Mouse (Mus musculus) embryonic facial prominence, embryonic 15.5 days (tissue): ENCODE measurements around the gene Prdm8. TPM values are rescaled to one million over a fixed set of nuclear protein-coding genes. Genes with fewer than 3 reads are reported as not detected.

Experiments
- ATAC-seq: fragments of 200-750 bp; cut with Nextera tagmentation; 2 replicates; pipeline ENCODE4 v1.8.0; 2017; ENCODE audit warnings: low read depth, moderate TSS enrichment; ENCODE audit not compliant: insufficient number of reproducible peaks, low FRiP score, low TSS enrichment
- H3K27ac ChIP-seq: fragments of 300-500 bp; sonication (generic); replicated peaks from 2 replicates; pipeline ENCODE4 v1.5.1; 2015; ENCODE audit warnings: mild to moderate bottlenecking, inconsistent platforms
- H3K27me3 ChIP-seq: fragments of 300-500 bp; sonication (generic); 2 replicates; pipeline ENCODE4 v1.6.1; 2015; ENCODE audit warnings: inconsistent platforms
- H3K36me3 ChIP-seq: fragments of 300-500 bp; sonication (generic); 2 replicates; pipeline ENCODE4 v1.6.1; 2015; ENCODE audit warnings: mild to moderate bottlenecking, inconsistent platforms
- H3K4me1 ChIP-seq: fragments of 300-500 bp; sonication (generic); 2 replicates; pipeline ENCODE4 v1.6.1; 2015; ENCODE audit warnings: inconsistent platforms
- H3K4me2 ChIP-seq: fragments of 300-500 bp; sonication (generic); replicated peaks from 2 replicates; pipeline ENCODE4 v1.6.1; 2015; ENCODE audit warnings: mild to moderate bottlenecking, inconsistent platforms
- H3K4me3 ChIP-seq: fragments of 300-500 bp; sonication (generic); replicated peaks from 2 replicates; pipeline ENCODE4 v1.5.1; 2015; ENCODE audit warnings: mild to moderate bottlenecking, inconsistent platforms
- H3K9ac ChIP-seq: fragments of 300-500 bp; sonication (generic); 2 replicates; pipeline ENCODE4 v1.6.1; 2015; ENCODE audit warnings: inconsistent platforms
- H3K9me3 ChIP-seq: fragments of 300-500 bp; sonication (generic); replicated peaks from 2 replicates; pipeline ENCODE4 v1.6.1; 2016; ENCODE audit warnings: inconsistent platforms
- WGBS: fragments of 180-500 bp; shearing (Covaris S2); methylation state at CpG from one replicate; pipeline ENCODE4 v1.1.7; 2015; 5-methylcytosine and 5-hydroxymethylcytosine counted together
- polyA plus RNA-seq: library from polyadenylated mRNA; unstranded; fragments of >200 nt; fragmentation: Nextera tagmentation; extraction: Ambion mirVana; gene quantifications from 2 replicates; pipeline ENCODE4 v1.2.1, GENCODE M21; 2015

Prdm8 gene
- polyA plus RNA-seq, 1 experiment from 2014 or later: 0.19 TPM

- no peak overlapping the region for H3K9ac ChIP-seq
- H3K27ac ChIP-seq: no peak overlapping the region
- no peak for ATAC-seq
- 75% methylated on average over 2 of the region's 2 CpGs for WGBS
- no peaks in the 10 kb centered on the region for H3K4me1 ChIP-seq
- H3K4me2 ChIP-seq: no peak overlapping the region
- H3K4me3 ChIP-seq: no peak overlapping the region
- no peaks in the 10 kb centered on the region for H3K36me3 ChIP-seq
- no peaks in the 10 kb centered on the region; the same call in 1 of the 2 replicates for H3K27me3 ChIP-seq
- no peaks in the 10 kb centered on the region for H3K9me3 ChIP-seq
These were observed 59.7 kb downstream of the Prdm8 start for GRCm38 (mm10) chr5:98226710-98227109.

GRCm38 (mm10) chr5:98229456-98229855, 62.5 kb downstream of the Prdm8 start:
- WGBS: 79% methylated on average over 6 of the region's 6 CpGs
- no peak overlapping the region for H3K27ac ChIP-seq
- ATAC-seq: no peak
- no peak overlapping the region for H3K4me2 ChIP-seq
- no peaks in the 10 kb centered on the region for H3K4me1 ChIP-seq
- H3K27me3 ChIP-seq: no peaks in the 10 kb centered on the region; the same call in 1 of the 2 replicates
- no peak overlapping the region for H3K4me3 ChIP-seq
- no peaks in the 10 kb centered on the region for H3K36me3 ChIP-seq
- H3K9me3 ChIP-seq: no peaks in the 10 kb centered on the region
- no peak overlapping the region for H3K9ac ChIP-seq

GRCm38 (mm10) chr5:98238466-98238865, 71.5 kb downstream of the Prdm8 start:
- Histone ChIP-seq H3K27ac (no peak overlapping the region), H3K4me1 (no peaks in the 10 kb centered on the region), H3K4me3 (no peak overlapping the region), H3K4me2 (no peak overlapping the region), H3K9ac (no peak overlapping the region), H3K9me3 (no peaks in the 10 kb centered on the region), H3K27me3 (no peaks in the 10 kb centered on the region), H3K36me3 (no peaks in the 10 kb centered on the region)
- ATAC-seq: no peak
- WGBS: 71% methylated on average over 6 of the region's 6 CpGs

Other genes with a start within 250 kb of the Prdm8 start
- 25.6 and 26.6 TPM in 2 replicates for gene Antxr2, start 136.2 kb upstream of the Prdm8 start, polyA plus RNA-seq
- 1.1 and 1.7 TPM in 2 replicates for gene Fgf5, start 87.0 kb downstream of the Prdm8 start, polyA plus RNA-seq
- 3.2 and 7.5 TPM in 2 replicates for gene Cfap299, start 162.1 kb downstream of the Prdm8 start, polyA plus RNA-seq